Mouse (Mus musculus): ENCODE results near the gene Rnf186. TPM values are rescaled to one million over a fixed set of nuclear protein-coding genes. Genes with fewer than 3 reads are reported as not detected.

Gene Rnf186
- polyA plus RNA-seq, 1 experiment: not detected

- TF ChIP-seq CTCF (IDR thresholded peaks at IDR 0.05; ENCODE audit: control insufficient read depth, insufficient read depth, low read length): no peak
- TF ChIP-seq POLR2A (IDR thresholded peaks at IDR 0.05; ENCODE audit: borderline replicate concordance, control insufficient read depth, low read depth, low read length): no peak
- WGBS: 66% methylated on average over 3 of the region's 3 CpGs
- Histone ChIP-seq H3K4me3 (replicated peaks; ENCODE audit: control insufficient read depth, low read depth, low read length) (no peak overlapping the region), H3K4me1 (ENCODE audit: control insufficient read depth, insufficient read depth, low read length) (no peaks in the 10 kb centered on the region), H3K27ac (ENCODE audit: control insufficient read depth, insufficient read depth, low read depth, low read length, poor library complexity) (no peak overlapping the region)
Observed at GRCm38 (mm10) chr4:138994389-138994788, 27.5 kb downstream of the Rnf186 start.

- 86% methylated on average over 5 of the region's 5 CpGs for WGBS
Observed at GRCm38 (mm10) chr4:138996410-138996809, 29.5 kb downstream of the Rnf186 start.

GRCm38 (mm10) chr4:138997121-138997520 is 30.2 kb downstream of the Rnf186 start:
- no peak overlapping the region for H3K27ac ChIP-seq (ENCODE audit: control insufficient read depth, insufficient read depth, low read depth, low read length, poor library complexity)
- H3K4me1 ChIP-seq (ENCODE audit: control insufficient read depth, insufficient read depth, low read length): no peaks in the 10 kb centered on the region
- H3K4me3 ChIP-seq (replicated peaks; ENCODE audit: control insufficient read depth, low read depth, low read length): no peak overlapping the region
- no peak for TF ChIP-seq POLR2A (IDR thresholded peaks at IDR 0.05; ENCODE audit: borderline replicate concordance, control insufficient read depth, low read depth, low read length)
- TF ChIP-seq CTCF (IDR thresholded peaks at IDR 0.05; ENCODE audit: control insufficient read depth, insufficient read depth, low read length): peak; percentile 48
- whole genome bisulfite sequencing: 92% methylated on average over 4 of the region's 4 CpGs

More at GRCm38 (mm10) chr4:138996410-138996809, 29.5 kb downstream of the Rnf186 start:
- H3K4me3 ChIP-seq (replicated peaks; ENCODE audit: control insufficient read depth, low read depth, low read length): no peak overlapping the region
- no peak overlapping the region for H3K27ac ChIP-seq (ENCODE audit: control insufficient read depth, insufficient read depth, low read depth, low read length, poor library complexity)
- TF ChIP-seq POLR2A (IDR thresholded peaks at IDR 0.05; ENCODE audit: borderline replicate concordance, control insufficient read depth, low read depth, low read length) (no peak), CTCF (IDR thresholded peaks at IDR 0.05; ENCODE audit: control insufficient read depth, insufficient read depth, low read length) (peak; percentile 62)
- no peaks in the 10 kb centered on the region for H3K4me1 ChIP-seq (ENCODE audit: control insufficient read depth, insufficient read depth, low read length)

- TF ChIP-seq CTCF (IDR thresholded peaks at IDR 0.05; ENCODE audit: control insufficient read depth, insufficient read depth, low read length) (no peak), POLR2A (IDR thresholded peaks at IDR 0.05; ENCODE audit: borderline replicate concordance, control insufficient read depth, low read depth, low read length) (no peak)
- Histone ChIP-seq H3K27ac (ENCODE audit: control insufficient read depth, insufficient read depth, low read depth, low read length, poor library complexity) (no peak overlapping the region), H3K4me3 (replicated peaks; ENCODE audit: control insufficient read depth, low read depth, low read length) (no peak overlapping the region), H3K4me1 (ENCODE audit: control insufficient read depth, insufficient read depth, low read length) (no peaks in the 10 kb centered on the region)
- WGBS: 91% methylated on average over 11 of the region's 11 CpGs
Observed at GRCm38 (mm10) chr4:138998611-138999010, 31.7 kb downstream of the Rnf186 start.

GRCm38 (mm10) chr4:139001026-139001425 is 34.1 kb downstream of the Rnf186 start:
- 74% methylated on average over 2 of the region's 2 CpGs for whole genome bisulfite sequencing
- TF ChIP-seq POLR2A (IDR thresholded peaks at IDR 0.05; ENCODE audit: borderline replicate concordance, control insufficient read depth, low read depth, low read length) (no peak), CTCF (IDR thresholded peaks at IDR 0.05; ENCODE audit: control insufficient read depth, insufficient read depth, low read length) (no peak)

GRCm38 (mm10) chr4:139001433-139001832 is 34.5 kb downstream of the Rnf186 start:
- no peak overlapping the region for H3K4me3 ChIP-seq (replicated peaks; ENCODE audit: control insufficient read depth, low read depth, low read length)
- 67% methylated on average over 6 of the region's 6 CpGs for WGBS
- TF ChIP-seq POLR2A (IDR thresholded peaks at IDR 0.05; ENCODE audit: borderline replicate concordance, control insufficient read depth, low read depth, low read length) (no peak), CTCF (IDR thresholded peaks at IDR 0.05; ENCODE audit: control insufficient read depth, insufficient read depth, low read length) (no peak)
- H3K4me1 ChIP-seq (ENCODE audit: control insufficient read depth, insufficient read depth, low read length): no peaks in the 10 kb centered on the region
- H3K27ac ChIP-seq (ENCODE audit: control insufficient read depth, insufficient read depth, low read depth, low read length, poor library complexity): no peak overlapping the region

More at GRCm38 (mm10) chr4:139001026-139001425, 34.1 kb downstream of the Rnf186 start:
- Histone ChIP-seq H3K4me1 (ENCODE audit: control insufficient read depth, insufficient read depth, low read length) (no peaks in the 10 kb centered on the region), H3K4me3 (replicated peaks; ENCODE audit: control insufficient read depth, low read depth, low read length) (no peak overlapping the region), H3K27ac (ENCODE audit: control insufficient read depth, insufficient read depth, low read depth, low read length, poor library complexity) (no peak overlapping the region)

GRCm38 (mm10) chr4:139004067-139004466 is 37.2 kb downstream of the Rnf186 start:
- 89% methylated on average over 8 of the region's 8 CpGs for WGBS

GRCm38 (mm10) chr4:139005214-139005613 is 38.3 kb downstream of the Rnf186 start:
- H3K4me3 ChIP-seq (replicated peaks; ENCODE audit: control insufficient read depth, low read depth, low read length): no peak overlapping the region
- no peak for TF ChIP-seq CTCF (IDR thresholded peaks at IDR 0.05; ENCODE audit: control insufficient read depth, insufficient read depth, low read length)
- TF ChIP-seq POLR2A (IDR thresholded peaks at IDR 0.05; ENCODE audit: borderline replicate concordance, control insufficient read depth, low read depth, low read length): no peak
- WGBS: 78% methylated on average over 6 of the region's 6 CpGs
- no peak overlapping the region for H3K27ac ChIP-seq (ENCODE audit: control insufficient read depth, insufficient read depth, low read depth, low read length, poor library complexity)
- H3K4me1 ChIP-seq (ENCODE audit: control insufficient read depth, insufficient read depth, low read length): no peaks in the 10 kb centered on the region

More at GRCm38 (mm10) chr4:139004067-139004466, 37.2 kb downstream of the Rnf186 start:
- TF ChIP-seq CTCF (IDR thresholded peaks at IDR 0.05; ENCODE audit: control insufficient read depth, insufficient read depth, low read length) (no peak), POLR2A (IDR thresholded peaks at IDR 0.05; ENCODE audit: borderline replicate concordance, control insufficient read depth, low read depth, low read length) (no peak)
- Histone ChIP-seq H3K4me3 (replicated peaks; ENCODE audit: control insufficient read depth, low read depth, low read length) (no peak overlapping the region), H3K4me1 (ENCODE audit: control insufficient read depth, insufficient read depth, low read length) (no peaks in the 10 kb centered on the region), H3K27ac (ENCODE audit: control insufficient read depth, insufficient read depth, low read depth, low read length, poor library complexity) (no peak overlapping the region)

- Histone ChIP-seq H3K4me3 (replicated peaks; ENCODE audit: control insufficient read depth, low read depth, low read length) (no peak overlapping the region), H3K4me1 (ENCODE audit: control insufficient read depth, insufficient read depth, low read length) (no peaks in the 10 kb centered on the region)
- WGBS: 83% methylated on average over 3 of the region's 3 CpGs
Observed at GRCm38 (mm10) chr4:139007353-139007752, 40.4 kb downstream of the Rnf186 start.

More at GRCm38 (mm10) chr4:139007353-139007752, 40.4 kb downstream of the Rnf186 start:
- no peak overlapping the region for H3K27ac ChIP-seq (ENCODE audit: control insufficient read depth, insufficient read depth, low read depth, low read length, poor library complexity)
- no peak for TF ChIP-seq POLR2A (IDR thresholded peaks at IDR 0.05; ENCODE audit: borderline replicate concordance, control insufficient read depth, low read depth, low read length)
- TF ChIP-seq CTCF (IDR thresholded peaks at IDR 0.05; ENCODE audit: control insufficient read depth, insufficient read depth, low read length): no peak

All from bone marrow, adult 2 months (tissue).